Mouse (Mus musculus): ENCODE results near the gene B630019K06Rik. TPM values are rescaled to one million over a fixed set of nuclear protein-coding genes. Genes with fewer than 3 reads are reported as not detected.

Gene B630019K06Rik
- total and polyA plus RNA-seq, 3 experiments: 0.03 TPM; not detected in 2

DNA sequence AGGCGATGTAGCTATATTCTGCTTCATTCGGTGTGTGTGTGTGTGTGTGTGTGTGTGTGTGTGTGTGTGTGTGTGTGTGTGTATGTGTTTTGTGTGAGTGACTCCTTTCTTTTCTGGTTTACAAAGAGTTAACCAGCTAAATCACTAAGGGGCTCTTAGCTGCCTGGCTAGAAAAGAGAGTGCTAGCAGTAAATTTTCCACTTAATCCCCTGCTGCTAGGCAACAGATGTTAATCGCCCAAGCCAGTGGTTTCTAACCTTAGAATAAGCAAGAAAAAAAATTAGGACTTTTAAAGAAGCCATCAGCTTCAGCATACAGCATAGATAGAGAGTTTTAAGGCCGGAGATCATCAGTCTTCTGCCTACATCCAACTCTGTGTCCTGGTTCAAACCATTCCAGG, 35.1 kb downstream of the B630019K06Rik start:
- TF ChIP-seq GATA1 (IDR thresholded peaks at IDR 0.05; ENCODE audit: low read depth, low read length) (no peak), NRF1 (IDR thresholded peaks at IDR 0.05; ENCODE audit: insufficient read depth, low read depth, low read length, poor library complexity, severe bottlenecking) (no peak), SMC3 (IDR thresholded peaks at IDR 0.05; ENCODE audit: low read depth, low read length) (no peak), RAD21 (IDR thresholded peaks at IDR 0.05; ENCODE audit: low read depth, low read length) (no peak), TAL1 (IDR thresholded peaks at IDR 0.05; ENCODE audit: low read length) (no peak), USF1 (IDR thresholded peaks at IDR 0.05; ENCODE audit: low read depth, low read length) (no peak), E2F4 (IDR thresholded peaks at IDR 0.05; ENCODE audit: borderline replicate concordance, low read depth, low read length) (no peak), EP300 (IDR thresholded peaks at IDR 0.05; ENCODE audit: low read depth in 1 of 2, low read length in 2 of 2) (no peak), MEF2A (IDR thresholded peaks at IDR 0.05; ENCODE audit: extremely low read depth, insufficient replicate concordance, low read depth, low read length, poor library complexity, severe bottlenecking) (no peak), MAX (IDR thresholded peaks at IDR 0.05; ENCODE audit: low read length) (no peak), BHLHE40 (IDR thresholded peaks at IDR 0.05; ENCODE audit: borderline replicate concordance, low read depth, low read length) (no peak), MAZ (IDR thresholded peaks at IDR 0.05; ENCODE audit: low read depth, low read length) (no peak), MYC (IDR thresholded peaks at IDR 0.05; ENCODE audit: low read depth, low read length) (no peak), MYB (IDR thresholded peaks at IDR 0.05; ENCODE audit: low read depth, low read length) (no peak), POLR2AphosphoS2 (IDR thresholded peaks at IDR 0.05; ENCODE audit: low read length) (no peak), TBP (IDR thresholded peaks at IDR 0.05; ENCODE audit: low read depth, low read length) (no peak), ZMIZ1 (IDR thresholded peaks at IDR 0.05; ENCODE audit: low read depth, low read length) (no peak), ETS1 (IDR thresholded peaks at IDR 0.05; ENCODE audit: low read depth, low read length) (no peak)
- Histone ChIP-seq H3K27ac (ENCODE audit: control insufficient read depth, low read depth, low read length) (no peak overlapping the region), H3K9ac (ENCODE audit: control insufficient read depth, low read depth, low read length, poor library complexity, severe bottlenecking) (no peak overlapping the region), H3K4me1 (ENCODE audit: control insufficient read depth in 1 of 2, insufficient read depth in 2 of 2, low read length in 2 of 2) (no peaks in the 10 kb centered on the region), H3K36me3 (ENCODE audit: control insufficient read depth in 1 of 2, insufficient read depth in 2 of 2, low read length in 2 of 2) (no peaks in the 10 kb centered on the region), H3K27me3 (ENCODE audit: control insufficient read depth in 1 of 2, insufficient read depth in 2 of 2, low read length in 2 of 2) (no peaks in the 10 kb centered on the region), H3K9me3 (replicated peaks; ENCODE audit: insufficient read depth, low read length) (no peaks in the 10 kb centered on the region), H3K4me3 (ENCODE audit: control insufficient read depth in 1 of 2, insufficient read depth in 1 of 2, low read depth in 2 of 2, low read length in 2 of 2) (no peak overlapping the region), H3K79me2 (ENCODE audit: control insufficient read depth, insufficient read depth, low read length, poor library complexity) (no peaks in the 10 kb centered on the region)
- DNase-seq (ENCODE audit: low read depth, low spot score): no peak

- H3K9me3 ChIP-seq (replicated peaks; ENCODE audit: insufficient read depth, low read length): no peaks in the 10 kb centered on the region
- H3K9ac ChIP-seq (ENCODE audit: control insufficient read depth, low read depth, low read length, poor library complexity, severe bottlenecking): no peak overlapping the region
- no peak for DNase-seq (ENCODE audit: low read depth, low spot score)
- no peak overlapping the region for H3K27ac ChIP-seq (ENCODE audit: control insufficient read depth, low read depth, low read length)
- H3K4me1 ChIP-seq (ENCODE audit: control insufficient read depth in 1 of 2, insufficient read depth in 2 of 2, low read length in 2 of 2): no peaks in the 10 kb centered on the region
- no peaks in the 10 kb centered on the region for H3K27me3 ChIP-seq (ENCODE audit: control insufficient read depth in 1 of 2, insufficient read depth in 2 of 2, low read length in 2 of 2)
- H3K4me3 ChIP-seq (ENCODE audit: control insufficient read depth in 1 of 2, insufficient read depth in 1 of 2, low read depth in 2 of 2, low read length in 2 of 2): no peak overlapping the region
- no peaks in the 10 kb centered on the region for H3K79me2 ChIP-seq (ENCODE audit: control insufficient read depth, insufficient read depth, low read length, poor library complexity)
- no peaks in the 10 kb centered on the region for H3K36me3 ChIP-seq (ENCODE audit: control insufficient read depth in 1 of 2, insufficient read depth in 2 of 2, low read length in 2 of 2)
- TF ChIP-seq USF2 (IDR thresholded peaks at IDR 0.05; ENCODE audit: borderline replicate concordance in 1 of 2, insufficient read depth in 1 of 2, low read depth in 1 of 2, low read length in 2 of 2): no peak
- TF ChIP-seq CTCF (IDR thresholded peaks at IDR 0.05 in 2 of 3, conservative IDR thresholded peaks at IDR 0.05 in 1 of 3; ENCODE audit: control insufficient read depth in 1 of 3, insufficient read depth in 1 of 3, low read depth in 2 of 3, low read length in 3 of 3, poor library complexity in 1 of 3, severe bottlenecking in 1 of 3): no peak
- no peak for TF ChIP-seq RCOR1 (IDR thresholded peaks at IDR 0.05; ENCODE audit: low read depth, low read length)
- TF ChIP-seq USF1 (IDR thresholded peaks at IDR 0.05; ENCODE audit: low read depth, low read length): no peak
- no peak for TF ChIP-seq MAX (IDR thresholded peaks at IDR 0.05; ENCODE audit: low read length)
- TF ChIP-seq HCFC1 (IDR thresholded peaks at IDR 0.05; ENCODE audit: low read depth, low read length): no peak
- no peak for TF ChIP-seq ZKSCAN1 (IDR thresholded peaks at IDR 0.05; ENCODE audit: low read depth, low read length)
- no peak for TF ChIP-seq ETS1 (IDR thresholded peaks at IDR 0.05; ENCODE audit: low read depth, low read length)
- no peak for TF ChIP-seq TCF12 (IDR thresholded peaks at IDR 0.05; ENCODE audit: low read depth, low read length)
- no peak for TF ChIP-seq CHD2 (IDR thresholded peaks at IDR 0.05; ENCODE audit: low read length)
Observed at GRCm38 (mm10) chrX:8944041-8944440, 51.9 kb downstream of the B630019K06Rik start.
